Mouse (Mus musculus) gastrocnemius, postnatal 4 days (tissue): ENCODE measurements around the gene Ret. TPM values are rescaled to one million over a fixed set of nuclear protein-coding genes. Genes with fewer than 3 reads are reported as not detected.
A peak's percentile ranks its signal among the peaks of the same experiment; 100 is the strongest.

ENCODE experiments used
- DNase-seq, 2 experiments: peaks; one replicate each; pipeline ENCODE4 v3.0.0; 2021 to 2022; ENCODE audit warnings: low spot score in 2 of 2, mixed read lengths in 2 of 2
- long read RNA-seq, 2 experiments: library from polyadenylated mRNA; stranded (forward); transcript quantifications; one replicate each; pipeline ENCODE4 v2.0.0; 2021
- total RNA-seq, 2 experiments: library from RNA; stranded (reverse); gene quantifications; 2 replicates each; pipeline ENCODE4 v1.2.3; 2021

The Ret gene
- 10 to 100 TPM in 1 of 2 experiments, 1 to 10 TPM in 1; 9.2 to 13.4 TPM for total RNA-seq
- long read RNA-seq, experiment 1, full-length matches to known transcripts, result 3 of 6 reads
- long read RNA-seq, experiment 1, partial matches to known transcripts, result 1 of 6 reads
- long read RNA-seq, experiment 1, other reads (novel, unspliced or antisense), result 2 of 6 reads
- long read RNA-seq, experiment 2, full-length matches to known transcripts, result 4 of 6 reads
- long read RNA-seq, experiment 2, partial matches to known transcripts, result 1 of 6 reads
- long read RNA-seq, experiment 2, other reads (novel, unspliced or antisense), result 1 of 6 reads

DNA sequence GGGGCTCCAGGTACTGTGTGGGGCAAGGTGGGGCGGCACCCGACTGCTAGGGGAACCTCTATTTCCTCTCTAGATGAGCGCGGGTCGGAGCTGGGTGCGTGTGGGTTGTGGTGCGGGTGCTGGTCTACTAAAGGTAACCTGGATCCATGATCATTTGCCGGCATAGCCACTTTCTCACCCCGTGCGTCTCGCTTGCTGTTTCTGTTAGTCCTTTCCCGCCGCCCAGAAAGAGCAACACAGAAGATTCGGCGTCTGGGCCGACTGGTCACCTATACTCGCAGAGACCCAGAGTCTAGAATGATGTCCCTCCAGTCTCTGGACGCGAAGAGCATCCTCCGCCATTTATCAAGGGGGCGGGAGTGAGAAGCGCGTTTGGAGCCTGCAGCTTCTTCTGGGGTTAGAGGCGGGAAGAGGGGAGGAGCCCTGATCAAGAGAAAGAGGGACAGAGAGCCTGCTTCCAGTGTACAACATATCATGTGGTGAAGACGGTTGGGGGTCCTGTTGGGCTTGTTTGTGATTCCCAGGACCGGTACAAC, at the start of gene Ret:
Gene Ret, minus strand, starts transcription at position 279 of the 536 bp plus-strand sequence.
- DNase-seq, result no peak

GRCm38 (mm10) chr6:118247161-118247560, 49.6 kb upstream of the Ret start:
- DNase-seq, result no peak

DNA sequence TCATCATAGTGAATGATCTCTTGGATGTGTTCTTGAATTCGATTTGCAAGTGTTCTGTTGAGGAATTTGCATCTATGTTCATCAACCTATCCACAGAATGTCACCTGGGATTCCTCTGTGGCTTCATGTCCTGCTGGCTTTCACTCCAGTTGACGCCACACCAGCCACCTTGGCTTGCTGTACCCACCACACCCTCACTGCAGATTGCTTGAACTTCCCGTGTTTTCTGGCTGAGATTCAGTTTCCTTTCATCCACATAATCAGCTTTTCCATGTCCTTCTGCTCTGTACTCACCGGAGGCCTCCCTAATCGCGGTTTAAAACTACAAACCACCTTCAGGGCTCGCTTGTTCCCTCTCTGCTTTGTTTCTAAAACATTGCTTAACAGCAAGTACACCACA, 46.6 kb upstream of the Ret start:
- DNase-seq, result no peak

DNA sequence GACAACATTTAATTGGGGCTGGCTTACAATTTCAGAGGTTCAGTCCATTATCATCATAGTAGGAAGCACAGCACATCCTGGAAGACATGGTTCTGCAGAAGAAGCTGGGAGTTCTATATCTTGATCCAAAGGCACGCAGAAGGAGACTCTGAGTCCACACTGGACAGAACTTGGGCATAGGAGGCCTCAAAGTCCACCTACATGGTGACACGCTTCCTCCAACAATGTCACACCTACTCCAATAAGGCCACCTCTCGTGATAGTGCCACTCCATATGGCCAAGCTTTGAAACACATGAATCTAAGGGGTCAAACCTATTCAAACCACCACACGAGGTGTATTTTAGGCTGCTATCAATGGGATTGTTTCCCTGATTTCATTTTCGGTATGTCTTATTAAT, 45.4 kb upstream of the Ret start:
- no peak for DNase-seq

GRCm38 (mm10) chr6:118226072-118226471, 28.6 kb upstream of the Ret start:
- DNase-seq, result no peak

DNA sequence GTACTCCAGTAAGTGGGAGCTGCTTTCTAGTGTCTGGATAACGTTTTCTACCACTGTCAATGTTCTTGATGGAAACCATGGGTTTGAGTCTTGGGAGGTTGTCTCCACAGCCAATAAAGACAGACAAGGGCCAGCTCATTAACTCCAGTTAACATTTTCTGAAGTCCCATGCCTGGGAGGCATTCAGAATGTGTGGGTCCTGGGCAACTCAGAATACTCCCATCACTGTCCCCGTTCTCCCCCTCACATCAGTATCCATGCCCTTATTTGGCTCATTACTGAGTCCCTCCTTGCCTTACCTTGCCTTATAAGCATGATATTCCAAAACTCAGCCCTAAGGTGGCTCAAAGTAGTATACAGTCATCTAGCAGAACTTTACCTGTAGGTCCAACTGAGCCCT, 25.0 kb upstream of the Ret start:
- DNase-seq, result no peak

- no peak for DNase-seq
Observed at GRCm38 (mm10) chr6:118215676-118216075, 18.2 kb upstream of the Ret start.

DNA sequence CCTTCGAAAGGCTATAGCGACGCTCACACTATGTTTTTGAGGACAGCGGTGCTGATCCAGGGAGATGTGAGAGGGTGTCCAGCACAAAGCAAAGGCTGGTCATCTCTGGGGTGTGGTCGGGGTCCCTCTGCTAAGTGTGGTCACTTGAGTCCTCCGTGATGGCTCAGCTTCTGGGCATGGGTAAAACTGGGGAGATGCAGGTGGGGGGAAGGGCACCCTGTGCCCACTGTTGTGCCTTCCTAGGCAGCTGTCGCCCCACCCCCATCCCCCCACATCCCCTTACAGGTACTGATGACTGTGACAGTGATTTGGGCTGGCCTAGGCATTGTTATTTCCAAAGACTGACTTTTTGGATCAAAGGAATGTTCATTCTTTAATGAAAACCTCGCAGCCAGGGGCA, 10.8 kb upstream of the Ret start:
- no peak for DNase-seq

DNA sequence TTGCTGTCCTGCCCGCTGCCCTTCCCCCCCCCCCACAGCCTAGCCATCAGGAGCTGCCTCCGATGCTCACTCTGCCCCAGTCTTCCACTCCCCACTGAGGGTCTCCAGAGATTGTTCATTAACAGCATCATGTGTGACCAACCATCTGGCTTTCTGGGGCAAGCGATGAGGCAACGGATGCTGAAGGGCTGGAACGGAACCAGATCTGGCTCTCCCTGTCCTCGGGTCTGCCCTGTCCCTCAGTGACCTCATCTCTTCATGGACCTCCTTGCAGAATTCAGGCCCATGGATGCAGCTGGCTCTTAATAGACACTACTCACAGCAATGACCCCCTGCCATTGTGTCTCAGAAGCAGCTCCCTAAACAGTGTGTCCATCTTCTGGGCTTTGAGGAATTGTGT, 8.9 kb upstream of the Ret start:
- no peak for DNase-seq

- peak in 1 of 2 experiments; percentile 41 for DNase-seq
Observed at GRCm38 (mm10) chr6:118205176-118205890, 7.8 kb upstream of the Ret start.

DNA sequence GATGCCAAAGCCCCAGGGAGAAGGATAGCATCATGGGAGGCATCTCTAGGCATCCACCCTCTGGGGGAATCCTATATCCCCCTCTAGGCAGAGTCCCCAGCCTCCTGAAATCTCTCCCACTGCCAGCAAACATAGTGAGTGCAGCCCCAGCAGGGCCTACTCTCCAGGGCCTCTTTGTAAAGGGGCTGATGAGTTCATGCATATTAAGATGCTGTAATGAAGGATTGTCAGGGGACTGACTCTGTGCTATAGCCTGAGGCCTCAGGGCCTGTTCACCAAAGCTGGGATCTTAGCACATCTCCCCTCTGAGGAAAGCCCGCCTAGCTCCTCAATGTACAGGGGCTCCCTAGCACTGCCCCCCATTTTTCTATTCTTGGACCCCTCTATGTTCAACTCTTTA, 6.6 kb upstream of the Ret start:
- no peak for DNase-seq

GRCm38 (mm10) chr6:118196751-118197439, 623 bp downstream of the Ret start:
- DNase-seq, result peak; percentile 48 to 68

DNA sequence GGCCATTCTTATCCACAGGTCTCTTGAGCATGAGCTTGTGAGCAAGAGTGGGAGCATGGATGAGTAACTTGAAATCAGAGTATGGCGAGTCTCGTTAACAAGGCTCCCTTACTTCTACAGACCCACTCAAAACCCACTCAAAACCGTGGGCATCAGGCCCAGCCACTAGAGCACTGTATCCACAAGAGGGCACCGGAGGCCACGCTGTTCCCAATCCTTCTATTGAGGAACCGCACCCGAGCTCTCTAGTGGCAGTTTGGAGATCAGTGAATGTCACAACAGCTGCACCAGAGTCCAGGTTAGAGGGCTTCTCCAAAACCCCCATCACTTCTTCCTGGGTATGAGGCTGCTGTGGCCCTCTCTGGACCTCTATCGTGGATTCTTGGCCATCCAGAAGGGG, 2.4 kb downstream of the Ret start:
- peak; percentile 42 to 63 for DNase-seq

DNA sequence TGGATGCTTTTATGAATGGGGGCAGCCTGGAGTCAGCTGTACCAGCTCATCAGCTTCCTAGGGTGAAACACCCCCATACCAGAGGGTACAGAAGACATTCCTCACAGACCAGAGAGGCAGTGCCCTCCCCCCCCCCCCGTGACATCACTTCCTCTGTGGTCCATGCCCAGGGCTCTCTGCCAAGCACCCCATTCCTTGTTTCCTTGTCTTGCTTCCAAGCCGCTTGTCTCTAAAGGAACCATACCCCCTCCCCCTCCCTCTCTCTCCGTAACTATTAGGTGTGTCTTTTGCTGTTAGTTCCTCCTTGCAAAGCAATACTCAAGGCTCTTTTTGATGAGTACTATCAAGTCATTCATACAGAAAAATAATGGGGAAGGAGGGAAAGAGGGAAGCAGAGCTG, 4.6 kb downstream of the Ret start:
- no peak for DNase-seq

DNA sequence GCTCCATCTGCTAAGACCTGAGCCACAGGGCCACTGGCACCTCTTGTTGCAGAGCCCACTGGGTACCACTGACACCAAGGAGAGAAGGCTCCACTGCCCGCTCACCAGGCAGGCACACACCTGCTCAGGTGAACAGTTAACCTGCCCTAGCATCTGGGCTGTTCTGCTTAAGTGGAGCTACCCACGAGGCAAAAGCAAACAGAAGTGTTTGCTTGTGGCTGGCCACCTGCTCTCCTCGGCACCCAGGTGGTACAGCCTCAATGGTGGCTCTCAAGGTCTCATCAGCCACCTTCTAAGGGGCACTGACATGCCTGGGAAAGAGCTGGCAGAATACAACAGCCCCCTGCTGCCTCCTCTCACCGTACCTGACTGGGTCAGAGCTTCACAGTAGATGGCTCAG, 5.3 kb downstream of the Ret start:
- no peak for DNase-seq

GRCm38 (mm10) chr6:118189764-118190163, 7.8 kb downstream of the Ret start:
- DNase-seq, result no peak

GRCm38 (mm10) chr6:118188599-118188998, 8.9 kb downstream of the Ret start:
- DNase-seq, result no peak

GRCm38 (mm10) chr6:118187285-118187641, 10.3 kb downstream of the Ret start:
- DNase-seq, result no peak

DNA sequence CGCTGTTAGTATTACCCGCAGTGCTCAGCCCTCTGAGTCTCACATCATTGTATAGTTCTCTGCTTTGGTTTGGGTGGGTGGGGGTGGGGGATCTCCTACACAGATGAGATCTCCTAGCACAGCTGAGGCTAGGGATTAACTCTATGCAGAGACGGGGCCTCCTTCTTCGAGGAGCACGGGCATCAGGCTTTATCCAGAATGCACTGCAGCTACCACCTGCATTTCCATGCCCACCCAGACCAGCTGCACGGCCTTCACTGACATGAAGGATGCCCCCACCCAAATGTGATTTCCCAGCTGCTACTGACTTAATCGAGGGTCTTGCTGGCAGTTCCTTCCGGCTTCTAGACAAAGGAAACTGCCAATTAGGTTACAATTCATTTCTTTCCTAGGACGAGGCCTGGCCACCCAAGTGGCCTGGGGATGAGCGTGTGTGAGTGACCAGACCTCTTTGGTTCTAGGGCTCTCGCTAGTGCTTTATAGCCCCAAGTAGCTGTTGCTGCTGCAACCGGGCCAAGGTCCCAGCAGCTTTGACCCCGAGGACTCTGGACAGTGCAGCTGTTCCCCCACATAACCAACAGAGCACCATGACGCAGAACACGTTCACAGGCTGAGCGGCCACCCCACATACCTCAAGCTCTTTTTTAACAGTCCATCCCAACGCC, 10.8 kb downstream of the Ret start:
- DNase-seq, result no peak

DNA sequence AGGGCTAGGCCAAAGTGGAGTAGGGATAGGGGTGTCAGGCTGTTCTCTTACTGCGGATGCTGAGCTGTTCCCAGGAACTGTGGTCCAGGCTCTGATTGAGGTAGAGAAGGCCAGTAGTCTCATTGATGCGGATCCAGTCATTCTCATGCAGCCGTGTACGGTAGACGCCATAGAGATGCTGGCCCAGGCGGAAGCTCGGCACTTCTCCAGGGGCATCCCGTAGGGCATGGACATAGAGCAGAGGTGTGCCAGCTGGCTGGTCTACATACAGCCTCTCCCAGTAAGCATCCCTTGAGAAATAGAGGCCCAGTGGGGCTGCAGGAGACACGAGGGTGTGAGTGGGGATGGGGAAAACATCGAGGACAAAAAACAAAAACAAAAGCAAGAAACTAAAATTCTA, 13.4 kb downstream of the Ret start:
- no peak for DNase-seq

DNA sequence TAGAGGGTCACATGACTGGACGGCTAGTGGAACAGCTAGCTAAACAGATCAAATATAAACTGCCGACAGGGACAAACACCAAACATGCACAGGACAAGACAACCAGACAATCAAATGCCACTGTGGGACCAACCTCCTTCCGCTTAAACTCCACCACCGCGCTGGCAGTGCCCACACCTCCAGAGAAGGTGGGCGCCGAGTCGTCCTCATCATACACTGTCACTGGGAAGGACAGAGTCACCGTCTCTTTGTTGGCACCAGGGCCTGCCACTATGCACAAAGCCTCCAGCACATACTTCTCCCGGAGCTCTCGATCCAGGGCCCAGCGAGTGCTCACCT, 17.5 kb downstream of the Ret start:
- no peak for DNase-seq
